ENCODE assay signal across 24 mouse cellular contexts in genomic region chr1:71940900-71941299, GRCm38 (mm10).
DNase-seq lines count a peak whose midpoint lies in the region; ATAC-seq and TF ChIP-seq lines count a peak whose summit lies in the region.
"Had no signal": no experiment of that assay in that cellular context is flagged by ENCODE, and none has a peak within 500 bp of the region (broad histone marks: within the 10 kb centered on the region; RNA-seq: fewer than 3 reads in every experiment).

No protein-coding gene starts in this region.

- no peaks in the 10 kb centered on the region for H3K27me3 ChIP-seq in forebrain, postnatal 0 days (ENCODE audit: insufficient read depth, low read length)
- no peaks in the 10 kb centered on the region for H3K27me3 ChIP-seq in forebrain, embryonic 11.5 days (ENCODE audit: control insufficient read depth, insufficient read depth, low read length)
- H3K27me3 ChIP-seq in lung, embryonic 15.5 days = no peaks in the 10 kb centered on the region
- no peaks in the 10 kb centered on the region for H3K27me3 ChIP-seq in kidney, adult 2 months (replicated peaks; ENCODE audit: control insufficient read depth, insufficient read depth, low read length)
- H3K27me3 ChIP-seq: embryonic facial prominence, embryonic 12.5 days; forebrain, embryonic 12.5 days; heart, embryonic 15.5 days; neural tube, embryonic 15.5 days had no signal

- no peak overlapping the region for H3K9ac ChIP-seq in forebrain, postnatal 0 days
- no peak overlapping the region for H3K9ac ChIP-seq in forebrain, embryonic 11.5 days (ENCODE audit: low read length)
- H3K9ac ChIP-seq in lung, embryonic 15.5 days = no peak overlapping the region
- H3K9ac ChIP-seq: embryonic facial prominence, embryonic 12.5 days; forebrain, embryonic 12.5 days; heart, embryonic 15.5 days; neural tube, embryonic 15.5 days had no signal

- no peak for TF ChIP-seq CTCF in forebrain, postnatal 0 days (IDR thresholded peaks at IDR 0.05; ENCODE audit: low read depth)
- TF ChIP-seq CTCF in lung, adult 2 months (IDR thresholded peaks at IDR 0.05; ENCODE audit: insufficient read depth, low read length) = no peak
- TF ChIP-seq CTCF in kidney, adult 2 months (conservative IDR thresholded peaks at IDR 0.05; ENCODE audit: insufficient read depth, insufficient read length, low read depth, low read length) = no peak

- H3K4me1 ChIP-seq in forebrain, postnatal 0 days (ENCODE audit: insufficient read depth) = no peaks in the 10 kb centered on the region
- H3K4me1 ChIP-seq in forebrain, embryonic 11.5 days (replicated peaks; ENCODE audit: control insufficient read depth, insufficient read depth, low read length) = no peaks in the 10 kb centered on the region; the same call in 1 of the 2 replicates
- peaks cover 27% of the 10 kb centered on the region for H3K4me1 ChIP-seq in lung, embryonic 15.5 days
- peaks cover 10% of the 10 kb centered on the region for H3K4me1 ChIP-seq in lung, adult 2 months (ENCODE audit: control insufficient read depth, insufficient read depth, low read length)
- no peaks in the 10 kb centered on the region; the same call in 1 of the 2 replicates for H3K4me1 ChIP-seq in kidney, adult 2 months (ENCODE audit: control insufficient read depth, insufficient read depth, low read length)
- H3K4me1 ChIP-seq: megakaryocyte, embryonic 14.5 days had no signal

- H3K9me3 ChIP-seq in forebrain, postnatal 0 days (ENCODE audit: low read length) = no peaks in the 10 kb centered on the region
- H3K9me3 ChIP-seq in forebrain, embryonic 11.5 days (ENCODE audit: control insufficient read depth, low read length) = no peaks in the 10 kb centered on the region
- H3K9me3 ChIP-seq in lung, embryonic 15.5 days = no peaks in the 10 kb centered on the region
- H3K9me3 ChIP-seq: embryonic facial prominence, embryonic 12.5 days; forebrain, embryonic 12.5 days; heart, embryonic 15.5 days; limb, embryonic 10.5 days; megakaryocyte, embryonic 14.5 days; neural tube, embryonic 15.5 days had no signal

- 29% methylated on average over 4 of the region's 4 CpGs for WGBS in forebrain, postnatal 0 days
- 49% methylated on average over 4 of the region's 4 CpGs for WGBS in forebrain, embryonic 11.5 days
- 20% methylated on average over 4 of the region's 4 CpGs for whole genome bisulfite sequencing in lung, embryonic 15.5 days
- WGBS in lung, adult 2 months = 21% methylated on average over 4 of the region's 4 CpGs
- 44% methylated on average over 4 of the region's 4 CpGs for WGBS in kidney, adult 2 months

- no peak overlapping the region for H3K4me3 ChIP-seq in forebrain, postnatal 0 days (ENCODE audit: low read depth, low read length)
- H3K4me3 ChIP-seq in forebrain, embryonic 11.5 days (ENCODE audit: low read depth, low read length) = no peak overlapping the region
- H3K4me3 ChIP-seq in lung, embryonic 15.5 days = no peak overlapping the region
- H3K4me3 ChIP-seq in lung, adult 2 months (replicated peaks; ENCODE audit: extremely low read depth, low read depth, low read length) = no peak overlapping the region
- no peak overlapping the region for H3K4me3 ChIP-seq in kidney, adult 2 months (ENCODE audit: insufficient read depth, low read depth, low read length)
- H3K4me3 ChIP-seq: embryonic facial prominence, embryonic 12.5 days; forebrain, embryonic 12.5 days; gastrocnemius, adult 2 months; heart, embryonic 15.5 days; layer of hippocampus, adult 2 months; limb, embryonic 10.5 days; megakaryocyte, embryonic 14.5 days; neural tube, embryonic 15.5 days had no signal

- no peak for ATAC-seq in forebrain, postnatal 0 days
- ATAC-seq in forebrain, embryonic 11.5 days (replicated peaks; ENCODE audit: low FRiP score) = no peak
- ATAC-seq in lung, embryonic 15.5 days (ENCODE audit: borderline replicate concordance, extremely low read depth, low FRiP score, low TSS enrichment) = no peak
- ATAC-seq: hindbrain, postnatal 0 days; intestine, embryonic 16.5 days had no signal

- DNase-seq in forebrain, postnatal 0 days = peak; percentile 6
- DNase-seq in forebrain, embryonic 11.5 days (ENCODE audit: low spot score) = no peak
- DNase-seq in lung, adult 2 months = no peak
- peak; percentile 38 for DNase-seq in adrenal gland, postnatal 10 days
- DNase-seq in adrenal gland, postnatal 14 days = peak; percentile 50
- DNase-seq in kidney, adult 2 months = no peak
- DNase-seq: cerebellum, adult 9-10 months; gastrocnemius, adult 2 months; heart, postnatal 36 days; kidney, postnatal 25 days; liver; thymus, adult 2 months; thymus, postnatal 4 days had no signal

- TF ChIP-seq POLR2A in lung, adult 2 months (IDR thresholded peaks at IDR 0.05; ENCODE audit: borderline replicate concordance, extremely low read depth, low read depth, low read length) = no peak
- no peak for TF ChIP-seq POLR2A in kidney, adult 2 months (IDR thresholded peaks at IDR 0.05; ENCODE audit: low read depth, low read length)

- no peak overlapping the region for H3K4me2 ChIP-seq in forebrain, postnatal 0 days (ENCODE audit: low read depth)
- no peak overlapping the region for H3K4me2 ChIP-seq in forebrain, embryonic 11.5 days (ENCODE audit: low read depth, low read length, severe bottlenecking)
- H3K4me2 ChIP-seq in lung, embryonic 15.5 days = no peak overlapping the region
- H3K4me2 ChIP-seq: embryonic facial prominence, embryonic 12.5 days; forebrain, embryonic 12.5 days; heart, embryonic 15.5 days; neural tube, embryonic 15.5 days had no signal

- H3K27ac ChIP-seq in forebrain, postnatal 0 days (ENCODE audit: low read depth, low read length) = no peak overlapping the region
- H3K27ac ChIP-seq in forebrain, embryonic 11.5 days (ENCODE audit: low read depth, low read length) = no peak overlapping the region
- H3K27ac ChIP-seq in lung, embryonic 15.5 days = peak overlapping the region; percentile 56; the same call in 1 of the 2 replicates
- H3K27ac ChIP-seq in kidney, adult 2 months (ENCODE audit: insufficient read depth, low read depth, low read length) = no peak overlapping the region
- H3K27ac ChIP-seq: embryonic facial prominence, embryonic 12.5 days; forebrain, embryonic 12.5 days; gastrocnemius, adult 2 months; heart, embryonic 15.5 days; hindbrain, postnatal 0 days; layer of hippocampus, adult 2 months; limb, embryonic 10.5 days; neural tube, embryonic 15.5 days; stomach, postnatal 0 days had no signal

- H3K36me3 ChIP-seq in forebrain, postnatal 0 days (ENCODE audit: insufficient read depth) = no peaks in the 10 kb centered on the region
- no peaks in the 10 kb centered on the region for H3K36me3 ChIP-seq in forebrain, embryonic 11.5 days (ENCODE audit: control insufficient read depth, insufficient read depth, low read length)
- H3K36me3 ChIP-seq in lung, embryonic 15.5 days = no peaks in the 10 kb centered on the region
- H3K36me3 ChIP-seq in kidney, adult 2 months (ENCODE audit: control insufficient read depth, insufficient read depth, low read length) = no peaks in the 10 kb centered on the region
- H3K36me3 ChIP-seq: embryonic facial prominence, embryonic 12.5 days; forebrain, embryonic 12.5 days; heart, embryonic 15.5 days; limb, embryonic 10.5 days; neural tube, embryonic 15.5 days had no signal

Comparison
In these comparisons a context has a peak if more than half of its experiments do, and no peak if none do; other contexts are left out.
1. DNase-seq: peak in forebrain, postnatal 0 days (single experiment), adrenal gland, postnatal 10 days (single experiment) and adrenal gland, postnatal 14 days (single experiment); none in forebrain, embryonic 11.5 days (single experiment), lung, adult 2 months (single experiment) and kidney, adult 2 months (single experiment).